Mouse (Mus musculus) heart, postnatal 0 days (tissue): Measurements from ENCODE around the gene Fam129c.

ENCODE experiments used
- CTCF ChIP-seq: IDR thresholded peaks from 2 replicates; pipeline ENCODE4 v1.5.1; 2016; ENCODE audit warnings: antibody characterized with exemption, control low read depth, low read depth
- EP300 ChIP-seq: IDR thresholded peaks from 2 replicates; pipeline ENCODE4 v1.6.1; 2016; ENCODE audit warnings: antibody characterized with exemption, low read depth

GRCm38 (mm10) chr8:71562751-71563150 lies 34.7 kb upstream of the Fam129c start:
- TF ChIP-seq CTCF (peak; percentile 77), EP300 (no peak)
